Mouse (Mus musculus): Measurements from ENCODE around the gene Amdhd2. TPM values are rescaled to one million over a fixed set of nuclear protein-coding genes. Genes with fewer than 3 reads are reported as not detected.

Gene Amdhd2
- polyA plus RNA-seq, 1 experiment: 187 TPM

GRCm38 (mm10) chr17:24197032-24197824 lies 33.7 kb upstream of the Amdhd2 start:
- 67% methylated on average over 15 of the region's 15 CpGs for WGBS

DNA sequence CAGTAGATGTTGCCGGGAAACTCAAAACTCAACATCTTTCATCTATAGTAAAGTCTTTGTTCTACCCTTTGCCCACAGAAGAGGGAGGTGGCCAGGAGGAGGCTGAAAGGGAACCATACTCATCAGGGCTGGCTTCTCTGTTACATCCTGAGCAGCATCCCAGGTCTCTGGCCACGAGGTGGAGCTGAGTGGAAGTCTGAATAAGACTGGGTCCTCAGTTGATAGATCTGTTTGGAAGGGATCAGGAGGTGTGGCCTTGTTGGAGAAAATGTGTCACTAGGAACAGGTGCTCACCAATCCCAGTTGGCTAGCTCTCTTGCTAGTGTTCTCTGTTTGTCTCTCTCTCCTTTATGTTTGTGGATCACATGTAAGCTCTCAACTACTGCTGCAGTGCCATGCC lies 31.8 kb upstream of the Amdhd2 start:
- Histone ChIP-seq H3K27ac (ENCODE audit: insufficient read depth, low read depth, low read length) (no peak overlapping the region), H3K27me3 (ENCODE audit: control insufficient read depth, insufficient read depth, low read length) (no peaks in the 10 kb centered on the region), H3K4me1 (ENCODE audit: control insufficient read depth, insufficient read depth, insufficient read length, low read length) (peaks cover 21% of the 10 kb centered on the region; the same call in 1 of the 2 replicates), H3K4me3 (ENCODE audit: low read depth, low read length) (no peak overlapping the region), H3K36me3 (ENCODE audit: control insufficient read depth, insufficient read depth, low read length) (no peaks in the 10 kb centered on the region)
- TF ChIP-seq CTCF (IDR thresholded peaks at IDR 0.05; ENCODE audit: extremely low read depth, insufficient read length, insufficient replicate concordance, low read depth, low read length): no peak
- TF ChIP-seq POLR2A (IDR thresholded peaks at IDR 0.05; ENCODE audit: low read depth, low read length): no peak
- 54% methylated on average over 2 of the region's 2 CpGs for WGBS

More at GRCm38 (mm10) chr17:24197032-24197824, 33.7 kb upstream of the Amdhd2 start:
- no peaks in the 10 kb centered on the region for H3K36me3 ChIP-seq (ENCODE audit: control insufficient read depth, insufficient read depth, low read length)
- no peak overlapping the region for H3K4me3 ChIP-seq (ENCODE audit: low read depth, low read length)
- peaks cover 33% of the 10 kb centered on the region; the same call in 1 of the 2 replicates for H3K4me1 ChIP-seq (ENCODE audit: control insufficient read depth, insufficient read depth, insufficient read length, low read length)
- H3K27ac ChIP-seq (ENCODE audit: insufficient read depth, low read depth, low read length): no peak overlapping the region
- H3K27me3 ChIP-seq (ENCODE audit: control insufficient read depth, insufficient read depth, low read length): no peaks in the 10 kb centered on the region
- no peak for TF ChIP-seq POLR2A (IDR thresholded peaks at IDR 0.05; ENCODE audit: low read depth, low read length)
- no peak for TF ChIP-seq CTCF (IDR thresholded peaks at IDR 0.05; ENCODE audit: extremely low read depth, insufficient read length, insufficient replicate concordance, low read depth, low read length)

DNA sequence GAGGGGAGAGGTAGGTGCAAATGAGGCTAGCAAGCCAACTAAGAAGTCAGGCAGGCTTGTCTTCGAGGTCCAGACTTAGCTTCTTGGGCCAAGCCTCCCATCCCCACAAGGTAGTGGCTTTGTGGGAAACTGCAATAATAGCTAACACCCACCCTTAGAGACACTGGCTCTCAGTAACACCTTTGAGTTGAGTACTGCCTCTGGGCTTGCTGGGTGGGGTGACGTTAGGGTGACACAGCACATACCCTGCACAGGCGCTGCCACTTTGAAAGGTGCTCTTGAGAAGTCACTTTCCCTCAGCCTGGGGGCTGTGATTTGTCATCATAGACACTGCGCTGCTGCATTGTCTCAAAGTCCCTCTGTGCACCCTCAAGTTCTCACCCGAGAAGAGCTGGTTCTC lies 30.2 kb upstream of the Amdhd2 start:
- no peak overlapping the region for H3K4me3 ChIP-seq (ENCODE audit: low read depth, low read length)
- H3K4me1 ChIP-seq (ENCODE audit: control insufficient read depth, insufficient read depth, insufficient read length, low read length): peaks cover 11% of the 10 kb centered on the region; the same call in 1 of the 2 replicates
- H3K36me3 ChIP-seq (ENCODE audit: control insufficient read depth, insufficient read depth, low read length): no peaks in the 10 kb centered on the region
- H3K27ac ChIP-seq (ENCODE audit: insufficient read depth, low read depth, low read length): no peak overlapping the region
- TF ChIP-seq CTCF (IDR thresholded peaks at IDR 0.05; ENCODE audit: extremely low read depth, insufficient read length, insufficient replicate concordance, low read depth, low read length) (no peak), POLR2A (IDR thresholded peaks at IDR 0.05; ENCODE audit: low read depth, low read length) (no peak)
- no peaks in the 10 kb centered on the region for H3K27me3 ChIP-seq (ENCODE audit: control insufficient read depth, insufficient read depth, low read length)
- 90% methylated on average over 5 of the region's 5 CpGs for WGBS

DNA sequence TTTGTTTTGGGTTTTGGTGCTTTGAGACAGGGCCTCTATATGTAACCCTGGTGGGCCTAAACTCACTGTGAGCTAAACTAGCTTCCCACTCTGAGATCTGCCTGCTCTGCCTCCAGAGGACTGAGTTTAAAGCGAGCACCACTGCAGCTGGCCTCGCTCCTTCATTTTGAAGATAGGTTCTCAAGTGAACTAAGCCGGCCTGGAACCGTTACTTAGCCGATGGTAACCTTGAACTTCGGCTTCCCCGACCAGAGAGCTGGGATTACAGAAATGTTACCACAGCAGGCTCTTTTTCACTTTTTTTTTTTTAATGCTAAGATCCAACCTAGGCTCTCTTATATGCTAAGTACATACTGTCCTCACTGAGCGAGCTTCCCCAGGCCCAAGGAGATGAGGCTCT lies 29.7 kb upstream of the Amdhd2 start:
- Histone ChIP-seq H3K27ac (ENCODE audit: insufficient read depth, low read depth, low read length) (no peak overlapping the region), H3K36me3 (ENCODE audit: control insufficient read depth, insufficient read depth, low read length) (no peaks in the 10 kb centered on the region), H3K4me3 (ENCODE audit: low read depth, low read length) (no peak overlapping the region), H3K27me3 (ENCODE audit: control insufficient read depth, insufficient read depth, low read length) (no peaks in the 10 kb centered on the region), H3K4me1 (ENCODE audit: control insufficient read depth, insufficient read depth, insufficient read length, low read length) (peaks cover 11% of the 10 kb centered on the region; the same call in 1 of the 2 replicates)
- TF ChIP-seq POLR2A (IDR thresholded peaks at IDR 0.05; ENCODE audit: low read depth, low read length) (no peak), CTCF (IDR thresholded peaks at IDR 0.05; ENCODE audit: extremely low read depth, insufficient read length, insufficient replicate concordance, low read depth, low read length) (no peak)
- 85% methylated on average over 8 of the region's 8 CpGs for WGBS

GRCm38 (mm10) chr17:24192848-24193247 lies 29.3 kb upstream of the Amdhd2 start:
- 78% methylated on average over 8 of the region's 8 CpGs for whole genome bisulfite sequencing
- H3K4me3 ChIP-seq (ENCODE audit: low read depth, low read length): no peak overlapping the region
- TF ChIP-seq POLR2A (IDR thresholded peaks at IDR 0.05; ENCODE audit: low read depth, low read length) (no peak), CTCF (IDR thresholded peaks at IDR 0.05; ENCODE audit: extremely low read depth, insufficient read length, insufficient replicate concordance, low read depth, low read length) (no peak)
- H3K4me1 ChIP-seq (ENCODE audit: control insufficient read depth, insufficient read depth, insufficient read length, low read length): peaks cover 11% of the 10 kb centered on the region; the same call in 1 of the 2 replicates
- H3K27me3 ChIP-seq (ENCODE audit: control insufficient read depth, insufficient read depth, low read length): no peaks in the 10 kb centered on the region
- H3K36me3 ChIP-seq (ENCODE audit: control insufficient read depth, insufficient read depth, low read length): peaks cover 2% of the 10 kb centered on the region
- H3K27ac ChIP-seq (ENCODE audit: insufficient read depth, low read depth, low read length): no peak overlapping the region

GRCm38 (mm10) chr17:24191481-24191880 lies 27.9 kb upstream of the Amdhd2 start:
- no peaks in the 10 kb centered on the region for H3K27me3 ChIP-seq (ENCODE audit: control insufficient read depth, insufficient read depth, low read length)
- H3K27ac ChIP-seq (ENCODE audit: insufficient read depth, low read depth, low read length): no peak overlapping the region
- no peak overlapping the region for H3K4me3 ChIP-seq (ENCODE audit: low read depth, low read length)
- TF ChIP-seq CTCF (IDR thresholded peaks at IDR 0.05; ENCODE audit: extremely low read depth, insufficient read length, insufficient replicate concordance, low read depth, low read length) (no peak), POLR2A (IDR thresholded peaks at IDR 0.05; ENCODE audit: low read depth, low read length) (no peak)
- peaks cover 2% of the 10 kb centered on the region for H3K36me3 ChIP-seq (ENCODE audit: control insufficient read depth, insufficient read depth, low read length)
- peaks cover 3% of the 10 kb centered on the region; the same call in 1 of the 2 replicates for H3K4me1 ChIP-seq (ENCODE audit: control insufficient read depth, insufficient read depth, insufficient read length, low read length)
- 87% methylated on average over 4 of the region's 4 CpGs for WGBS

GRCm38 (mm10) chr17:24190934-24191333 lies 27.4 kb upstream of the Amdhd2 start:
- WGBS: 89% methylated on average over 2 of the region's 2 CpGs

More at GRCm38 (mm10) chr17:24190934-24191333, 27.4 kb upstream of the Amdhd2 start:
- TF ChIP-seq POLR2A (IDR thresholded peaks at IDR 0.05; ENCODE audit: low read depth, low read length) (no peak), CTCF (IDR thresholded peaks at IDR 0.05; ENCODE audit: extremely low read depth, insufficient read length, insufficient replicate concordance, low read depth, low read length) (no peak)
- Histone ChIP-seq H3K36me3 (ENCODE audit: control insufficient read depth, insufficient read depth, low read length) (peaks cover 3% of the 10 kb centered on the region), H3K27ac (ENCODE audit: insufficient read depth, low read depth, low read length) (no peak overlapping the region), H3K27me3 (ENCODE audit: control insufficient read depth, insufficient read depth, low read length) (no peaks in the 10 kb centered on the region), H3K4me3 (ENCODE audit: low read depth, low read length) (no peak overlapping the region), H3K4me1 (ENCODE audit: control insufficient read depth, insufficient read depth, insufficient read length, low read length) (peaks cover 3% of the 10 kb centered on the region; the same call in 1 of the 2 replicates)

Data from small intestine, adult 2 months (tissue).